Mouse (Mus musculus): ENCODE measurements around the gene Ttc30a2.

Gene Ttc30a2

GRCm38 (mm10) chr2:75983847-75984246, 5.9 kb upstream of the Ttc30a2 start:
- in situ Hi-C loops (cut with MboI; ENCODE audit: unreplicated experiment in 2 of 2): loop anchor here in 1 of 2 experiments (25.0 kb wide), 2 partner anchors 378 to 1728 kb away; partner anchors contain the start of genes Cyct and Rbm45

GRCm38 (mm10) chr2:75983091-75983490, 5.1 kb upstream of the Ttc30a2 start:
- in situ Hi-C loops (cut with MboI; ENCODE audit: unreplicated experiment in 2 of 2): loop anchor here in 1 of 2 experiments (25.0 kb wide), 2 partner anchors 379 to 1729 kb away; partner anchors contain the start of genes Cyct and Rbm45

DNA sequence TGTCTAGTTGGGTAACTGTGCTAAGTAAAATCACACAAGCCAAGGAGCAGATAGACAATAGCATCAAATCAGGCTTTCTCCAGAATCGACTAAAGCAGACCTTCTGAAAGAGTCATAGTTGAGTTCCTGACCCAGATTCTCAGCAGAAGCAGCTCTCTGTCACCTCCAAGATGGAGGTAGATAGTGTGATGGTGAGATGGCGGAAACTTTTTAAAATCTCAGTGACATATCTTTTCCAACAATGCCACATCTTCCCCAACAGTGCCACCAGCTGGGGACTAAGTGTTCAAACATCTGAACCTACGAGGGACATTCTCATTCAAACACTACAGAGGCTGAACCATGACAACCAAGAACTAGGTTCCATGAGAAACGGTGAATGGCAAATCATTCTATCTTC, 4.7 kb upstream of the Ttc30a2 start:
- in situ Hi-C loops (cut with MboI; ENCODE audit: unreplicated experiment in 2 of 2): loop anchor here in 1 of 2 experiments (25.0 kb wide), 2 partner anchors 380 to 1730 kb away; partner anchors contain the start of genes Cyct and Rbm45

DNA sequence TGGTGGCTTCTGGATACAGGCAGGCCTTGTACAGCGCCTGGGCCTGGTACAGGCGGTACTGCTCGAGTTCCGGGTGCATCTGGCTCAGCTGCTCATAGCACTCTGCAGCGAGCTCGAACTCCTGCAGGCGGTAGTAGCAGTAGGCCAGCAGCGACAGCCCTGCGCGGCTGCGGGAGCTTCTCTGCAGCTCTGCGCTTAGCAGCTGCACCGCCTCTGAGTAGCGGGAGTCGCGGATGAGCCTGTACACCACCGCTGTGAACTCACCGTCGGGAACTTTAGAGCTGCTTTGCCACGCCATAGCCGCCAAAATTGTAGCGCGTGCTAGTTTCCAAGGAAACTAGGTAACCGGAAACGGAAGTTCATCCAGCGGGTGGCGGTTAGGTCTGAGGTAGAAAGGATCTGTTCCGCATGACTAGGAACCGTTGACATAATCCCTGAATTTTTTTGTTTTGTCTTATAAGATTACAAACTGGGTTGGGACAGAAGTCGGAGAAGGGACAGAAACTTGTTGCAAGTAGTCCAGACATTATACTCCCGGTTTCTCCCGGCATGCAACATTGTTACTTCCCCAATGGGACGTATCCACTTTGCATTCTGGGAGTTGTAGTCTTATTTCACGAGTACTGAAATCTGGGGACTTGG, 3.6 kb upstream of the Ttc30a2 start, which contains the start of gene Ttc30a1:
TSS of gene Ttc30a1 (minus strand) at position 528 of the 642 bp plus-strand sequence.
- in situ Hi-C loops (cut with MboI; ENCODE audit: unreplicated experiment in 2 of 2): loop anchor here in 1 of 2 experiments (25.0 kb wide), 2 partner anchors 381 to 1731 kb away; partner anchors contain the start of genes Cyct and Rbm45

- in situ Hi-C loops (cut with MboI; ENCODE audit: unreplicated experiment in 2 of 2): loop anchor here in 1 of 2 experiments (25.0 kb wide), 2 partner anchors 381 to 1731 kb away; partner anchors contain the start of genes Cyct and Rbm45
These were observed 3.0 kb upstream of the Ttc30a2 start for GRCm38 (mm10) chr2:75980933-75981439.

DNA sequence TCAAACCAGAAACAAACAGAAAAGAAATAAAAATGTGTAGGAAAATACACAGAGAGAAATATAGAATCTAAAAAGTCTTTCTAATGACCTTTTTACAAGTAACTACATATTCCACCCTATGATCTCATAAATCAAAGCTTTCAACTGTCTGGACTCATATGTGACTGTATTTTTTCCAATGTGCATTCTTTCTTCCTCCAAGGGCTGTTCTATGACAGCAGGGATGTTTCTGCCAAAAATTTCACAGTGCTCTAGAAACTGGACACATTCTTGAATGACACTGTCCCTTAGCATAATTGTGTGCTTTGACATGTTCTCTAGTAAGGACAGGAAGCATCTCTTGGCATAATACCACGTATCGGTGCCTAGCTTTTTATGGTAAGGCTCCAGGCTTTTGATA, 1.9 kb downstream of the Ttc30a2 start:
- in situ Hi-C loops (cut with MboI; ENCODE audit: unreplicated experiment in 2 of 2): loop anchor here in 1 of 2 experiments (25.0 kb wide), 2 partner anchors 386 to 1736 kb away; partner anchors contain the start of genes Cyct and Rbm45

GRCm38 (mm10) chr2:75974131-75974530, 3.8 kb downstream of the Ttc30a2 start:
- in situ Hi-C loops (cut with MboI; ENCODE audit: unreplicated experiment in 2 of 2): loop anchor here (5.0 to 25.0 kb wide), 3 partner anchors 372 to 1287 kb away; partner anchors contain the start of genes Hoxd10 (in 1 of the 2), Hoxd11 (in 1 of the 2), Hoxd12 (in 1 of the 2) and Hoxd3 (in 1 of the 2)

DNA sequence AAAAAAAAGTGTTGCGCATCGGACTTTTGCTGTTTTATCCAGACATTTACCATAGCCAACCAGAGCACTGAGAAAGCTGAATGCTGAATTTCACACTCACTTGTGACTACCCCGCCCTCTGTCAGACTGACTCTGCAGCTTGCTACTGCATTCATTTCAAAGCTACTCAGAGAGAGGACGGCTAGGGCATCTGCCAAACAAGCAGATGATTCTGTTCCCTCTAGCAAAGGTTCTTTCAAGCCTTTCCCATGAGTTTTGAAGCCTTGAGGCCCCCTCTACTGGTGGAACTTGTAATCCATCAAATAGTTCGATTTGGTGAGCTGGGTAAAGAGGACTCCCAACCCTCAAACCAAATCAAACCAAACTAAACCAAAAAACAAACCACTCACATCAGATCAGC, 13.0 kb downstream of the Ttc30a2 start:
- in situ Hi-C loops (cut with MboI; ENCODE audit: unreplicated experiment in 2 of 2): loop anchor here (5.0 to 25.0 kb wide), 5 partner anchors 78 to 1278 kb away; partner anchors contain the start of genes Hoxd10 (in 1 of the 2), Hoxd11 (in 1 of the 2), Hoxd12 (in 1 of the 2) and Hoxd3 (in 1 of the 2)

DNA sequence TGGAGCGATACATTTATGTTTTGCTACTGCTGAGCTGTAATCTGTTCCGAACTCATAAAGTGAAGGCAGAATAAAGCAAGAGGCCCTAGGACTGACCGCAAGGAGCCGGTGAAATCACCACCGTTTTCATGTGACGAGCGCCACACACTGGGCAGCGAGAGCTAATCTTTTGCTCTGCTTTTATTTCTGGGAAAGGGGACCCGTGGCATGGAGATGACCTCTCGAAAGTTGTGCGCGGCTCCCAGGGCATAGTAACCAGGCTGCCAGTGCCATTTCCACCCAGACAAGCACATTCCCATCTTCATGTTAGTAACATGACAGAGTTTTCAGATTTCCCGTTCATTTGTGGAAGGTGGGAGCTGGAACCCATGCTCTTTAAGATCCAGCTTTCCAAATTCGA, 13.5 kb downstream of the Ttc30a2 start:
- in situ Hi-C loops (cut with MboI; ENCODE audit: unreplicated experiment in 2 of 2): loop anchor here (5.0 to 25.0 kb wide), 4 partner anchors 77 to 1277 kb away; partner anchors contain the start of genes Hoxd10 (in 1 of the 2), Hoxd11 (in 1 of the 2), Hoxd12 (in 1 of the 2) and Hoxd3 (in 1 of the 2)

GRCm38 (mm10) chr2:75964051-75964450, 13.9 kb downstream of the Ttc30a2 start:
- in situ Hi-C loops (cut with MboI; ENCODE audit: unreplicated experiment in 2 of 2): loop anchor here (5.0 to 25.0 kb wide), 4 partner anchors 77 to 1277 kb away; partner anchors contain the start of genes Hoxd10 (in 1 of the 2), Hoxd11 (in 1 of the 2), Hoxd12 (in 1 of the 2) and Hoxd3 (in 1 of the 2)

GRCm38 (mm10) chr2:75963211-75963840, 14.6 kb downstream of the Ttc30a2 start:
- in situ Hi-C loops (cut with MboI; ENCODE audit: unreplicated experiment in 2 of 2): loop anchor here (5.0 to 25.0 kb wide), 4 partner anchors 76 to 1276 kb away; partner anchors contain the start of genes Hoxd10 (in 1 of the 2), Hoxd11 (in 1 of the 2), Hoxd12 (in 1 of the 2) and Hoxd3 (in 1 of the 2)

- in situ Hi-C loops (cut with MboI; ENCODE audit: unreplicated experiment in 2 of 2): loop anchor here (5.0 to 25.0 kb wide), 4 partner anchors 73 to 1273 kb away; partner anchors contain the start of genes Hoxd10 (in 1 of the 2), Hoxd11 (in 1 of the 2), Hoxd12 (in 1 of the 2) and Hoxd3 (in 1 of the 2)
These were observed 17.3 kb downstream of the Ttc30a2 start for GRCm38 (mm10) chr2:75960366-75961330.

DNA sequence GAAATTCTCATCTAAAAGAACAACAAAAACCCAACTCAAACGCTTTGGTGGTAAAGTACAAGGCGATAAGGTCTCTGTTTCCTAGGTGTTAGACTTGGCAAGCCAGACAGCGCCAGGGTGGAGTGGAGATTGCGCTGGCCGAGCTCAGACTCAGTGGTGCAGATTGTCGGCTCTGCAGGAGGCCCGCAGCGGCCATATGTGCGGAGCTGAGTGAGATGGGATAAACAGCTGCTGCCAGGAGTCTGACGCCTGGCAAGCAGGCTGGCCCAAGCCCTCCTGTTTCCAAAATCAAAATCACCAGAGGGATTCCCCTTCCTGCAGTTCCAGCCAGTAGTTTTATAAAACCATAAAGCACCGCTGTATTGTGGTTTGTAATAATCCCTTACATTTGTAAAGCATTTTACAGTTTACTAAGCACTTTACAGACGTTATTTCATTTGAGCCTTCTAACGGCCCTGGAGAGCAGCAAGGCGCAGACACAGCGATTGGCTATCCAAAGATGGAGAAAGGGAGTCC, 18.1 kb downstream of the Ttc30a2 start:
- in situ Hi-C loops (cut with MboI; ENCODE audit: unreplicated experiment in 2 of 2): loop anchor here (5.0 to 25.0 kb wide), 4 partner anchors 73 to 1273 kb away; partner anchors contain the start of genes Hoxd10 (in 1 of the 2), Hoxd11 (in 1 of the 2), Hoxd12 (in 1 of the 2) and Hoxd3 (in 1 of the 2)

- in situ Hi-C loops (cut with MboI; ENCODE audit: unreplicated experiment in 2 of 2): loop anchor here (25.0 kb wide), 2 partner anchors 1247 to 1272 kb away; partner anchors contain the start of genes Hoxd10 (in 1 of the 2), Hoxd11 (in 1 of the 2), Hoxd12 (in 1 of the 2) and Hoxd3 (in 1 of the 2)
These were observed 18.7 kb downstream of the Ttc30a2 start for GRCm38 (mm10) chr2:75959183-75959849.

- in situ Hi-C loops (cut with MboI; ENCODE audit: unreplicated experiment in 2 of 2): loop anchor here (25.0 kb wide), 2 partner anchors 1243 to 1268 kb away; partner anchors contain the start of genes Hoxd10 (in 1 of the 2), Hoxd11 (in 1 of the 2), Hoxd12 (in 1 of the 2) and Hoxd3 (in 1 of the 2)
These were observed 22.3 kb downstream of the Ttc30a2 start for GRCm38 (mm10) chr2:75955709-75956108.

DNA sequence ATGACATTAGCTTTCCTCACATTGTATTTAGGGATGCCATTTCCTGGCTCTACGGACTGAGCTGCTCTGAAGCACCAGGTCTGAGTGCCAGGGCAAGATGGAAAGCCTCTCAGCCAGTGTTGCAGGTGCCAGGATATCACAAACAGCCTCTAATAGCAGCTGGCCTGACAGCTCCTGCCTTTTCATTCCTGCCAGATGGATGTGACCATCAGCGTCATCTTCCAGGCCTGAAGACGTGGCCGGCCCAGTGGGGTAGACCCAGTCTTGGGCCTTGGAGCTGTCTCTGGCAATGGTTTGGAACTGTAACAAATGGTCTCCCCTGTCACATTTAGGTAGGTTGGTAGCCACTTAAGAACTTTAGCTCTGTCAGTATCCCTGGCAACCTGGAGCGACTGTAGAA, 24.6 kb downstream of the Ttc30a2 start:
- in situ Hi-C loops (cut with MboI; ENCODE audit: unreplicated experiment in 2 of 2): loop anchor here (5.0 to 25.0 kb wide), 3 partner anchors 66 to 1266 kb away; partner anchors contain the start of genes Hoxd10 (in 1 of the 2), Hoxd11 (in 1 of the 2), Hoxd12 (in 1 of the 2) and Hoxd3 (in 1 of the 2)

GRCm38 (mm10) chr2:75950685-75951084, 27.3 kb downstream of the Ttc30a2 start:
- in situ Hi-C loops (cut with MboI; ENCODE audit: unreplicated experiment in 2 of 2): loop anchor here (5.0 to 25.0 kb wide), 3 partner anchors 63 to 1263 kb away; partner anchors contain the start of genes Hoxd10 (in 1 of the 2), Hoxd11 (in 1 of the 2), Hoxd12 (in 1 of the 2) and Hoxd3 (in 1 of the 2)
